Mouse (Mus musculus): ENCODE data around the gene Podxl. TPM values are rescaled to one million over a fixed set of nuclear protein-coding genes. Genes with fewer than 3 reads are reported as not detected.

Podxl gene
- total RNA-seq (2014; rRNA removed) (14.9 and 18.7 TPM in 2 replicates), polyA plus RNA-seq (2015; fragmentation: Nextera tagmentation; extraction: Ambion mirVana) (7.2 and 8.9 TPM in 2 replicates)

GRCm38 (mm10) chr6:31563235-31564181 lies at the start of gene Podxl:
TSS of gene Podxl (minus strand) at chr6:31563981.
- peak within 1 kb of the TSS; percentile 35; the same call in 1 of the 2 replicates for H3K27ac ChIP-seq (ENCODE audit: low read depth, low read length)
- ATAC-seq: peak; percentile 88

GRCm38 (mm10) chr6:31612560-31613270 lies 48.9 kb upstream of the Podxl start:
- no peak overlapping the region for H3K9ac ChIP-seq
- no peak overlapping the region for H3K4me2 ChIP-seq (ENCODE audit: low read depth)
- no peaks in the 10 kb centered on the region for H3K9me3 ChIP-seq (ENCODE audit: low read length)
- TF ChIP-seq CTCF (IDR thresholded peaks at IDR 0.05; ENCODE audit: low read depth): no peak
- DNase-seq: no peak
- no peaks in the 10 kb centered on the region for H3K27me3 ChIP-seq (ENCODE audit: insufficient read depth, low read length)
- H3K4me1 ChIP-seq (ENCODE audit: insufficient read depth): no peaks in the 10 kb centered on the region
- no peak overlapping the region for H3K27ac ChIP-seq (ENCODE audit: low read depth, low read length)
- H3K36me3 ChIP-seq (ENCODE audit: insufficient read depth): no peaks in the 10 kb centered on the region
- 86% methylated on average over 17 of the region's 17 CpGs for WGBS
- ATAC-seq: no peak
- H3K4me3 ChIP-seq (ENCODE audit: low read depth, low read length): no peak overlapping the region

More at GRCm38 (mm10) chr6:31563235-31564181, at the start of gene Podxl:
- Histone ChIP-seq H3K36me3 (ENCODE audit: insufficient read depth) (no peaks in the 10 kb centered on the region), H3K9ac (peak within 1 kb of the TSS; percentile 76), H3K4me3 (ENCODE audit: low read depth, low read length) (peak within 1 kb of the TSS; percentile 73), H3K9me3 (ENCODE audit: low read length) (no peaks in the 10 kb centered on the region), H3K27me3 (ENCODE audit: insufficient read depth, low read length) (no peaks in the 10 kb centered on the region), H3K4me1 (ENCODE audit: insufficient read depth) (peaks cover 5% of the 10 kb centered on the region; the same call in 1 of the 2 replicates), H3K4me2 (ENCODE audit: low read depth) (peak within 1 kb of the TSS; percentile 96)
- under 1% methylated on average over 68 of the region's 91 CpGs for WGBS
- no peak for TF ChIP-seq CTCF (IDR thresholded peaks at IDR 0.05; ENCODE audit: low read depth)
- DNase-seq: peak; percentile 77

GRCm38 (mm10) chr6:31606429-31606828 lies 42.6 kb upstream of the Podxl start:
- ATAC-seq (no peak), DNase-seq (no peak)
- Histone ChIP-seq H3K27ac (ENCODE audit: low read depth, low read length) (no peak overlapping the region), H3K4me3 (ENCODE audit: low read depth, low read length) (no peak overlapping the region), H3K27me3 (ENCODE audit: insufficient read depth, low read length) (no peaks in the 10 kb centered on the region), H3K9ac (no peak overlapping the region), H3K9me3 (ENCODE audit: low read length) (no peaks in the 10 kb centered on the region), H3K36me3 (ENCODE audit: insufficient read depth) (no peaks in the 10 kb centered on the region), H3K4me2 (ENCODE audit: low read depth) (no peak overlapping the region), H3K4me1 (ENCODE audit: insufficient read depth) (no peaks in the 10 kb centered on the region)
- 89% methylated on average over 4 of the region's 4 CpGs for WGBS
- no peak for TF ChIP-seq CTCF (IDR thresholded peaks at IDR 0.05; ENCODE audit: low read depth)

- no peaks in the 10 kb centered on the region for H3K4me1 ChIP-seq (ENCODE audit: insufficient read depth)
- H3K9me3 ChIP-seq (ENCODE audit: low read length): no peaks in the 10 kb centered on the region
- no peak for DNase-seq
- no peak overlapping the region for H3K4me2 ChIP-seq (ENCODE audit: low read depth)
- WGBS: 70% methylated on average over 7 of the region's 7 CpGs
- TF ChIP-seq CTCF (IDR thresholded peaks at IDR 0.05; ENCODE audit: low read depth): no peak
- no peaks in the 10 kb centered on the region for H3K27me3 ChIP-seq (ENCODE audit: insufficient read depth, low read length)
- ATAC-seq: peak; percentile 38; the same call in 1 of the 2 replicates
- H3K36me3 ChIP-seq (ENCODE audit: insufficient read depth): no peaks in the 10 kb centered on the region
- no peak overlapping the region for H3K9ac ChIP-seq
- H3K4me3 ChIP-seq (ENCODE audit: low read depth, low read length): no peak overlapping the region
- no peak overlapping the region for H3K27ac ChIP-seq (ENCODE audit: low read depth, low read length)
Measured at GRCm38 (mm10) chr6:31604629-31605265, 41.0 kb upstream of the Podxl start.

- no peak for DNase-seq
- 76% methylated on average over 4 of the region's 4 CpGs for WGBS
- no peak overlapping the region for H3K4me3 ChIP-seq (ENCODE audit: low read depth, low read length)
- no peaks in the 10 kb centered on the region for H3K36me3 ChIP-seq (ENCODE audit: insufficient read depth)
- no peak for ATAC-seq
- no peaks in the 10 kb centered on the region for H3K9me3 ChIP-seq (ENCODE audit: low read length)
- no peak for TF ChIP-seq CTCF (IDR thresholded peaks at IDR 0.05; ENCODE audit: low read depth)
- H3K27me3 ChIP-seq (ENCODE audit: insufficient read depth, low read length): no peaks in the 10 kb centered on the region
- no peak overlapping the region for H3K27ac ChIP-seq (ENCODE audit: low read depth, low read length)
- H3K4me2 ChIP-seq (ENCODE audit: low read depth): no peak overlapping the region
- H3K4me1 ChIP-seq (ENCODE audit: insufficient read depth): no peaks in the 10 kb centered on the region; the same call in 1 of the 2 replicates
- no peak overlapping the region for H3K9ac ChIP-seq
Measured at GRCm38 (mm10) chr6:31602489-31602888, 38.7 kb upstream of the Podxl start.

- peak; percentile 74 for DNase-seq
- peaks cover 10% of the 10 kb centered on the region for H3K4me1 ChIP-seq (ENCODE audit: insufficient read depth)
- TF ChIP-seq CTCF (IDR thresholded peaks at IDR 0.05; ENCODE audit: low read depth): no peak
- H3K36me3 ChIP-seq (ENCODE audit: insufficient read depth): no peaks in the 10 kb centered on the region
- ATAC-seq: no peak; the same call in 1 of the 2 replicates
- H3K4me3 ChIP-seq (ENCODE audit: low read depth, low read length): no peak overlapping the region
- H3K27ac ChIP-seq (ENCODE audit: low read depth, low read length): no peak overlapping the region
- H3K4me2 ChIP-seq (ENCODE audit: low read depth): no peak overlapping the region
- no peaks in the 10 kb centered on the region for H3K9me3 ChIP-seq (ENCODE audit: low read length)
- 7% methylated on average over 3 of the region's 3 CpGs for WGBS
- H3K9ac ChIP-seq: no peak overlapping the region
- H3K27me3 ChIP-seq (ENCODE audit: insufficient read depth, low read length): no peaks in the 10 kb centered on the region
Measured at GRCm38 (mm10) chr6:31601131-31601530, 37.4 kb upstream of the Podxl start.

Measured in forebrain, postnatal 0 days (tissue).